ENCODE assay signal across 16 mouse cellular contexts in the genomic region with DNA sequence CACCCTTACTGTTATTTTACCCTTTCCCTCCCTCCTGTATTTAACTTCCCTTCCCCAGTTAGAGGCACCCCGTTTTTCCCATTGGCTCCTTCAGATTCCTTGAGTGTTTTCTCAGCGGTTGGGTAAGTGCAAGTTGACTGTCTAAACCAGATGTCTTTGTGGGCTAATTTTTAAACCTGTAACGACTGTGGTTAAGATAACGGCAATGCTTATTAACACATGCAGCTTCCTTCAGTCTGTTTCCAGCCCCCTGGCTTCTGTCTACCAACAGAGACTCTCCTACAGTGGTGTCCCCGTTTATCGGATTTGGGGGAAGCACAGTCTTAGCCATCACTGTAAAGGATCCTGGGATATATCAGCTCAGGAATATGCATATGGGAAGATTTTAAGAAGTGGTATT.
"Had no signal": no experiment of that assay in that cellular context is flagged by ENCODE, and none has a peak within 500 bp of the region (broad histone marks: within the 10 kb centered on the region; RNA-seq: fewer than 3 reads in every experiment).

No protein-coding gene starts in this region.

- H3K9me3 ChIP-seq: neural tube, embryonic 13.5 days; neural tube, embryonic 15.5 days; stomach, embryonic 15.5 days had no signal

- H3K4me2 ChIP-seq: neural tube, embryonic 13.5 days; neural tube, embryonic 15.5 days; stomach, embryonic 15.5 days had no signal

- H3K27ac ChIP-seq: neural tube, embryonic 13.5 days; neural tube, embryonic 15.5 days; stomach, embryonic 15.5 days; stomach, postnatal 0 days had no signal

- H3K9ac ChIP-seq: neural tube, embryonic 13.5 days; neural tube, embryonic 15.5 days; stomach, embryonic 15.5 days had no signal

- H3K27me3 ChIP-seq: neural tube, embryonic 13.5 days; neural tube, embryonic 15.5 days; stomach, embryonic 15.5 days had no signal

- H3K4me3 ChIP-seq: neural tube, embryonic 13.5 days; neural tube, embryonic 15.5 days; stomach, embryonic 15.5 days had no signal

- H3K36me3 ChIP-seq: neural tube, embryonic 13.5 days; neural tube, embryonic 15.5 days; stomach, embryonic 15.5 days had no signal

- H3K4me1 ChIP-seq: neural tube, embryonic 13.5 days; stomach, embryonic 15.5 days had no signal

- DNase-seq: retina, postnatal 1 day; right cerebral cortex, adult 18-20 months; right cerebral cortex, postnatal 14 days; right cerebral cortex, postnatal 25 days; right cerebral cortex, postnatal 4 days; spleen, adult 18-20 months; thymus, adult 18-20 months; thymus, adult 2 months; thymus, postnatal 14 days; thymus, postnatal 25 days; thymus, postnatal 36 days; thymus, postnatal 4 days had no signal
